Mouse (Mus musculus) left cerebral cortex, postnatal 4 days (tissue): ENCODE results near the gene Ccn5. TPM values are rescaled to one million over a fixed set of nuclear protein-coding genes. Genes with fewer than 3 reads are reported as not detected.
A peak's percentile ranks its signal among the peaks of the same experiment; 100 is the strongest.

Source experiments
- DNase-seq: peaks from one replicate; pipeline ENCODE4 v3.0.0-alpha.2; 2022
- intact Hi-C: fragments of 180-260 bp; cut with DNase I; formaldehyde crosslinking; loops from one replicate; pipeline ENCODE4 v1.15.1; 2025
- total RNA-seq, 2 experiments: library from RNA; stranded (reverse); gene quantifications; 2 replicates each; pipeline ENCODE4 v1.2.3; 2021

The Ccn5 gene
- total RNA-seq, result under 1 TPM in 1 of 2 experiments, not detected in 1; 0.34 TPM

GRCm38 (mm10) chr2:163820607-163821006, at the start of gene Ccn5:
Gene Ccn5, plus strand, starts transcription at chr2:163820861.
- peak; percentile 95 for DNase-seq
- intact Hi-C loops, result no loop called here

- intact Hi-C loops, result no loop called here
- no peak for DNase-seq
Measured at GRCm38 (mm10) chr2:163776661-163777060, 44.0 kb upstream of the Ccn5 start.

- DNase-seq, result no peak
- intact Hi-C loops, result no loop called here
Measured at GRCm38 (mm10) chr2:163777061-163777460, 43.6 kb upstream of the Ccn5 start.

- intact Hi-C loops, result no loop called here
Measured at GRCm38 (mm10) chr2:163778896-163779295, 41.8 kb upstream of the Ccn5 start.

GRCm38 (mm10) chr2:163783368-163783767, 37.3 kb upstream of the Ccn5 start:
- intact Hi-C loops, result loop anchor here (10.0 kb wide), 1 partner anchor 51 kb away; no protein-coding TSS in a partner anchor
- DNase-seq, result no peak

More at GRCm38 (mm10) chr2:163778896-163779295, 41.8 kb upstream of the Ccn5 start:
- no peak for DNase-seq

GRCm38 (mm10) chr2:163783901-163784300, 36.8 kb upstream of the Ccn5 start:
- intact Hi-C loops, result loop anchor here (10.0 kb wide), 1 partner anchor 51 kb away; no protein-coding TSS in a partner anchor
- DNase-seq, result no peak

- intact Hi-C loops, result loop anchor here (10.0 kb wide), 1 partner anchor 48 kb away; no protein-coding TSS in a partner anchor
- no peak for DNase-seq
Measured at GRCm38 (mm10) chr2:163787086-163787485, 33.6 kb upstream of the Ccn5 start.

GRCm38 (mm10) chr2:163787709-163788108, 33.0 kb upstream of the Ccn5 start:
- DNase-seq, result peak; percentile 38
- intact Hi-C loops, result loop anchor here (10.0 kb wide), 1 partner anchor 47 kb away; no protein-coding TSS in a partner anchor

GRCm38 (mm10) chr2:163788484-163788883, 32.2 kb upstream of the Ccn5 start:
- intact Hi-C loops, result loop anchor here (10.0 kb wide), 1 partner anchor 46 kb away; no protein-coding TSS in a partner anchor
- DNase-seq, result peak; percentile 76

GRCm38 (mm10) chr2:163798411-163798810, 22.2 kb upstream of the Ccn5 start:
- intact Hi-C loops, result no loop called here
- DNase-seq, result peak; percentile 30

GRCm38 (mm10) chr2:163800832-163801231, 19.8 kb upstream of the Ccn5 start:
- peak; percentile 43 for DNase-seq
- intact Hi-C loops, result no loop called here

GRCm38 (mm10) chr2:163801406-163801805, 19.3 kb upstream of the Ccn5 start:
- no peak for DNase-seq
- intact Hi-C loops, result no loop called here

GRCm38 (mm10) chr2:163803838-163804237, 16.8 kb upstream of the Ccn5 start:
- DNase-seq, result no peak
- intact Hi-C loops, result no loop called here

- intact Hi-C loops, result no loop called here
- DNase-seq, result no peak
Measured at GRCm38 (mm10) chr2:163809166-163809565, 11.5 kb upstream of the Ccn5 start.

GRCm38 (mm10) chr2:163809704-163810103, 11.0 kb upstream of the Ccn5 start:
- intact Hi-C loops, result no loop called here
- no peak for DNase-seq

GRCm38 (mm10) chr2:163813077-163813476, 7.6 kb upstream of the Ccn5 start:
- intact Hi-C loops, result no loop called here
- no peak for DNase-seq

GRCm38 (mm10) chr2:163814739-163815465, 5.8 kb upstream of the Ccn5 start:
- intact Hi-C loops, result no loop called here
- DNase-seq, result no peak

GRCm38 (mm10) chr2:163823248-163823647, 2.6 kb downstream of the Ccn5 start:
- DNase-seq, result peak; percentile 52
- intact Hi-C loops, result no loop called here

- peak; percentile 26 for DNase-seq
- intact Hi-C loops, result no loop called here
Measured at GRCm38 (mm10) chr2:163823771-163824170, 3.1 kb downstream of the Ccn5 start.

GRCm38 (mm10) chr2:163825861-163826260, 5.2 kb downstream of the Ccn5 start:
- intact Hi-C loops, result no loop called here
- no peak for DNase-seq

GRCm38 (mm10) chr2:163826494-163826893, 5.8 kb downstream of the Ccn5 start:
- DNase-seq, result no peak
- intact Hi-C loops, result no loop called here

GRCm38 (mm10) chr2:163831163-163831562, 10.5 kb downstream of the Ccn5 start:
- intact Hi-C loops, result loop anchor here (10.0 kb wide), 1 partner anchor 46 kb away; no protein-coding TSS in a partner anchor
- DNase-seq, result no peak
